Comparison of ENCODE assay signal across 8 mouse cellular contexts in the genomic region with DNA sequence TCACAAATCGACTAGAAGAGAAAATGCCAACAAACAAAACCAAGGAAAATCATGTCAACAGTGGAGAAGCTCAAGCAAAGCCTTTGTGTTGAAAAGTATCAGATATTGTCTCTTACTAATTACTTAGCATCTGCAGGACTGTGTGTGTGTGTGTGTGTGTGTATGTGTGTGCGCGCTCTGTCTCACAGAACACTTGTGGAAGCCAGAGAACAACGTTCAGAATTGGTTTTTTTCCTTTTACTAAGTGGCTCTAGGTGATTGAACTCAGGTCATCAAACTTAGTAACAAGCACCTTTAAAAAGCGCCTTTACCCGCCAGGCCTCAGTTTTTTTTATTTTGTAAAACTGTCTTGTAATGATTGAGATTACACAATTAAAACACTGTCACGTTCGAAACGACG. TPM values are rescaled to one million over a fixed set of nuclear protein-coding genes. Genes with fewer than 3 reads are reported as not detected.
DNase-seq lines count a peak whose midpoint lies in the region; ATAC-seq and TF ChIP-seq lines count a peak whose summit lies in the region.

No protein-coding gene starts in this region.

- H3K9ac ChIP-seq in kidney, embryonic 14.5 days (ENCODE audit: low read depth, low read length), result peak overlapping the region; percentile 97; the same call in 1 of the 2 replicates
- H3K9ac ChIP-seq in forebrain, postnatal 0 days, result peak overlapping the region; percentile 95

- no peak for DNase-seq in kidney, postnatal 14 days
- no peak for DNase-seq in forebrain, postnatal 0 days
- peak; percentile 19 for DNase-seq in midbrain, embryonic 10.5 days (ENCODE audit: low spot score)
- DNase-seq in adrenal gland, adult (ENCODE audit: inconsistent age in 2 of 2, low spot score in 1 of 2), result no peak
- no peak for DNase-seq in adrenal gland, postnatal 4 days (ENCODE audit: low spot score in 2 of 2)
- no peak for DNase-seq in thymus, postnatal 14 days

- peak overlapping the region; percentile 81 for H3K4me3 ChIP-seq in kidney, embryonic 14.5 days (ENCODE audit: low read length)
- peak overlapping the region; percentile 85 for H3K4me3 ChIP-seq in bone marrow, adult 2 months (replicated peaks; ENCODE audit: control insufficient read depth, low read depth, low read length)
- peak overlapping the region; percentile 71 for H3K4me3 ChIP-seq in forebrain, postnatal 0 days (ENCODE audit: low read depth, low read length)
- H3K4me3 ChIP-seq in midbrain, embryonic 10.5 days, result peak overlapping the region; percentile 84

- H3K4me2 ChIP-seq in kidney, embryonic 14.5 days (replicated peaks; ENCODE audit: low read depth, low read length), result peak overlapping the region; percentile 88
- peak overlapping the region; percentile 74 for H3K4me2 ChIP-seq in forebrain, postnatal 0 days (ENCODE audit: low read depth)

- ATAC-seq in kidney, embryonic 14.5 days (ENCODE audit: low FRiP score, low TSS enrichment), result no peak
- ATAC-seq in forebrain, postnatal 0 days, result peak; percentile 6; the same call in 1 of the 2 replicates

- TF ChIP-seq CTCF in bone marrow, adult 2 months (IDR thresholded peaks at IDR 0.05; ENCODE audit: control insufficient read depth, insufficient read depth, low read length), result no peak
- no peak for TF ChIP-seq CTCF in forebrain, postnatal 0 days (IDR thresholded peaks at IDR 0.05; ENCODE audit: low read depth)

- WGBS in kidney, embryonic 14.5 days, result 40% methylated on average over 10 of the region's 10 CpGs
- 31% methylated on average over 10 of the region's 10 CpGs for WGBS in bone marrow, adult 2 months
- WGBS in forebrain, postnatal 0 days, result 24% methylated on average over 10 of the region's 10 CpGs
- WGBS in midbrain, embryonic 10.5 days, result 51% methylated on average over 10 of the region's 10 CpGs

- peaks cover 31% of the 10 kb centered on the region for H3K36me3 ChIP-seq in kidney, embryonic 14.5 days (ENCODE audit: control insufficient read depth, insufficient read depth, low read length)
- peaks cover 13% of the 10 kb centered on the region for H3K36me3 ChIP-seq in forebrain, postnatal 0 days (ENCODE audit: insufficient read depth)
- H3K36me3 ChIP-seq in midbrain, embryonic 10.5 days, result peaks cover 33% of the 10 kb centered on the region

- H3K27ac ChIP-seq in kidney, embryonic 14.5 days (ENCODE audit: low read depth, low read length), result no peak overlapping the region
- H3K27ac ChIP-seq in bone marrow, adult 2 months (ENCODE audit: control insufficient read depth, insufficient read depth, low read depth, low read length, poor library complexity), result no peak overlapping the region
- peak overlapping the region; percentile 98 for H3K27ac ChIP-seq in forebrain, postnatal 0 days (ENCODE audit: low read depth, low read length)
- peak overlapping the region; percentile 100 for H3K27ac ChIP-seq in midbrain, embryonic 10.5 days (replicated peaks)

- H3K27me3 ChIP-seq in kidney, embryonic 14.5 days (ENCODE audit: control insufficient read depth, insufficient read depth, low read length), result no peaks in the 10 kb centered on the region
- no peaks in the 10 kb centered on the region for H3K27me3 ChIP-seq in forebrain, postnatal 0 days (ENCODE audit: insufficient read depth, low read length)
- H3K27me3 ChIP-seq in midbrain, embryonic 10.5 days (ENCODE audit: low read depth, poor library complexity, severe bottlenecking), result no peaks in the 10 kb centered on the region

- H3K9me3 ChIP-seq in kidney, embryonic 14.5 days (ENCODE audit: control insufficient read depth, low read length), result no peaks in the 10 kb centered on the region
- no peaks in the 10 kb centered on the region for H3K9me3 ChIP-seq in forebrain, postnatal 0 days (ENCODE audit: low read length)
- H3K9me3 ChIP-seq in midbrain, embryonic 10.5 days (replicated peaks), result no peaks in the 10 kb centered on the region

- peaks cover 5% of the 10 kb centered on the region; the same call in 1 of the 2 replicates for H3K4me1 ChIP-seq in kidney, embryonic 14.5 days (ENCODE audit: control insufficient read depth, insufficient read depth, low read length)
- no peaks in the 10 kb centered on the region; the same call in 1 of the 2 replicates for H3K4me1 ChIP-seq in bone marrow, adult 2 months (ENCODE audit: control insufficient read depth, insufficient read depth, low read length)
- H3K4me1 ChIP-seq in forebrain, postnatal 0 days (ENCODE audit: insufficient read depth), result peaks cover 5% of the 10 kb centered on the region; the same call in 1 of the 2 replicates
- H3K4me1 ChIP-seq in midbrain, embryonic 10.5 days, result peaks cover 15% of the 10 kb centered on the region

- TF ChIP-seq POLR2A in bone marrow, adult 2 months (IDR thresholded peaks at IDR 0.05; ENCODE audit: borderline replicate concordance, control insufficient read depth, low read depth, low read length), result no peak

RNA-seq across cellular contexts. Expression of gene Smarcad1, which starts 0.5 kb away (rescaled TPM):
- 60.5 and 107 TPM in 2 replicates for polyA plus RNA-seq in kidney, embryonic 14.5 days (2014; fragmentation: Nextera tagmentation; extraction: Ambion mirVana)
- 19.2 and 19.5 TPM in 2 replicates for polyA plus RNA-seq in bone marrow, adult 2 months (2011; ENCODE audit: insufficient read depth, insufficient read length, low replicate concordance, missing spikeins)
- 67.6 and 99.8 TPM in 2 replicates for total RNA-seq in forebrain, postnatal 0 days (2014; rRNA removed)
- 40.3 and 46.4 TPM in 2 replicates for polyA plus RNA-seq in forebrain, postnatal 0 days (2015; fragmentation: Nextera tagmentation; extraction: Ambion mirVana)
- 116 and 118 TPM in 2 replicates for polyA plus RNA-seq in midbrain, embryonic 10.5 days (2016; fragmentation: Nextera tagmentation; extraction: Ambion mirVana)
- 10 to 100 TPM; 52.0 to 58.1 TPM for total RNA-seq in adrenal gland, postnatal 4 days (2021)

Comparison
In these comparisons a context has a peak if more than half of its experiments do, and no peak if none do; other contexts are left out.
1. H3K27ac ChIP-seq: peak in forebrain, postnatal 0 days (single experiment) and midbrain, embryonic 10.5 days (single experiment); none in kidney, embryonic 14.5 days (single experiment) and bone marrow, adult 2 months (single experiment).
2. Peak in every context shown above with its lines, with median percentiles within 50 percentile points of each other: H3K4me3 ChIP-seq.